Mouse (Mus musculus) kidney, adult 2 months (tissue): ENCODE measurements at regions not wholly inside any gene's neighbourhood (a gene's known extent, or its start where the extent isn't known, plus 50 kb on each side); places are given as distances from the start of the nearest gene placed in this dataset.
A peak's percentile ranks its signal among the peaks of the same experiment; 100 is the strongest.

Experiments used
- DNase-seq: peaks from one replicate; pipeline ENCODE4 v3.0.0; 2021
- H3K27ac ChIP-seq: fragments of 200-500 bp; 2 replicates; pipeline ENCODE4 v1.5.1; 2012; ENCODE audit warnings: low read depth, low read length, control low read depth, inconsistent platforms; ENCODE audit not compliant: insufficient read depth
- H3K27me3 ChIP-seq: fragments of 200-500 bp; replicated peaks from 2 replicates; pipeline ENCODE4 v1.6.1; 2012; ENCODE audit warnings: mild to moderate bottlenecking, moderate library complexity, low read length, inconsistent platforms; ENCODE audit not compliant: control insufficient read depth, insufficient read depth
- H3K36me3 ChIP-seq: fragments of 200-500 bp; 2 replicates; pipeline ENCODE4 v1.6.1; 2012; ENCODE audit warnings: mild to moderate bottlenecking, moderate library complexity, low read length, inconsistent platforms; ENCODE audit not compliant: control insufficient read depth, insufficient read depth
- H3K4me1 ChIP-seq: fragments of 200-500 bp; 2 replicates; pipeline ENCODE4 v1.6.1; 2011; ENCODE audit warnings: low read length; ENCODE audit not compliant: control insufficient read depth, insufficient read depth
- H3K4me3 ChIP-seq: fragments of 200-500 bp; 2 replicates; pipeline ENCODE4 v1.5.1; 2011; ENCODE audit warnings: mild to moderate bottlenecking, low read depth, low read length, control low read depth; ENCODE audit not compliant: insufficient read depth
- CTCF ChIP-seq: fragments of 200-500 bp; conservative IDR thresholded peaks from 2 replicates; pipeline ENCODE4 v1.5.1; 2011; ENCODE audit warnings: low read depth, mild to moderate bottlenecking, control low read depth, low read length, moderate library complexity, mixed read lengths; ENCODE audit not compliant: insufficient read depth, insufficient read length
- POLR2A ChIP-seq: fragments of 200-500 bp; IDR thresholded peaks from one replicate; pipeline ENCODE4 v1.6.1; 2011; ENCODE audit warnings: low read depth, low read length, control low read depth
- WGBS: fragments of 180-500 bp; shearing (Covaris S2); methylation state at CpG from one replicate; pipeline ENCODE4 v1.1.7; 2018; 5-methylcytosine and 5-hydroxymethylcytosine counted together

GRCm38 (mm10) chr15:87184248-87184647, 359.9 kb upstream of the Fam19a5 start:
- no peak overlapping the region for H3K4me3 ChIP-seq
- no peaks in the 10 kb centered on the region for H3K36me3 ChIP-seq
- TF ChIP-seq CTCF (no peak), POLR2A (no peak)
- H3K27ac ChIP-seq, result no peak overlapping the region
- H3K27me3 ChIP-seq, result no peaks in the 10 kb centered on the region
- WGBS, result 66% methylated on average over 7 of the region's 7 CpGs
- no peak for DNase-seq
- no peaks in the 10 kb centered on the region for H3K4me1 ChIP-seq

GRCm38 (mm10) chr15:87188816-87189455, 355.2 kb upstream of the Fam19a5 start:
- Histone ChIP-seq H3K4me3 (no peak overlapping the region), H3K36me3 (no peaks in the 10 kb centered on the region), H3K4me1 (no peaks in the 10 kb centered on the region), H3K27me3 (no peaks in the 10 kb centered on the region), H3K27ac (no peak overlapping the region)
- no peak for DNase-seq
- WGBS, result 83% methylated on average over 9 of the region's 9 CpGs
- TF ChIP-seq POLR2A, result no peak
- peak; percentile 49; the same call in 1 of the 2 replicates for TF ChIP-seq CTCF

- 72% methylated on average over 4 of the region's 4 CpGs for WGBS
- H3K4me1 ChIP-seq, result no peaks in the 10 kb centered on the region
- no peak for TF ChIP-seq POLR2A
- TF ChIP-seq CTCF, result 0 out of 2 replicates have a peak, but pooled peaks have one; percentile 17
- no peak for DNase-seq
- H3K27me3 ChIP-seq, result no peaks in the 10 kb centered on the region
- H3K4me3 ChIP-seq, result no peak overlapping the region
- no peaks in the 10 kb centered on the region for H3K36me3 ChIP-seq
- no peak overlapping the region for H3K27ac ChIP-seq
These were observed 352.2 kb upstream of the Fam19a5 start for GRCm38 (mm10) chr15:87191901-87192300.

GRCm38 (mm10) chr15:87196306-87196893, 347.7 kb upstream of the Fam19a5 start:
- H3K27me3 ChIP-seq, result no peaks in the 10 kb centered on the region
- 48% methylated on average over 6 of the region's 6 CpGs for WGBS
- H3K27ac ChIP-seq, result no peak overlapping the region
- no peaks in the 10 kb centered on the region for H3K4me1 ChIP-seq
- TF ChIP-seq POLR2A (no peak), CTCF (no peak)
- no peaks in the 10 kb centered on the region for H3K36me3 ChIP-seq
- no peak overlapping the region for H3K4me3 ChIP-seq
- DNase-seq, result no peak

GRCm38 (mm10) chr15:87199641-87200040, 344.5 kb upstream of the Fam19a5 start:
- Histone ChIP-seq H3K27ac (no peak overlapping the region), H3K36me3 (no peaks in the 10 kb centered on the region), H3K27me3 (no peaks in the 10 kb centered on the region), H3K4me1 (no peaks in the 10 kb centered on the region), H3K4me3 (no peak overlapping the region)
- 77% methylated on average over 8 of the region's 8 CpGs for WGBS
- TF ChIP-seq POLR2A (no peak), CTCF (no peak)
- DNase-seq, result no peak

GRCm38 (mm10) chr15:87200282-87201048, 343.6 kb upstream of the Fam19a5 start:
- no peaks in the 10 kb centered on the region for H3K4me1 ChIP-seq
- no peak overlapping the region for H3K27ac ChIP-seq
- TF ChIP-seq POLR2A, result no peak
- no peak for TF ChIP-seq CTCF
- no peak for DNase-seq
- H3K4me3 ChIP-seq, result no peak overlapping the region
- H3K36me3 ChIP-seq, result no peaks in the 10 kb centered on the region
- H3K27me3 ChIP-seq, result no peaks in the 10 kb centered on the region
- WGBS, result 62% methylated on average over 19 of the region's 19 CpGs

- TF ChIP-seq CTCF (no peak), POLR2A (no peak)
- H3K36me3 ChIP-seq, result no peaks in the 10 kb centered on the region
- H3K27ac ChIP-seq, result no peak overlapping the region
- H3K4me3 ChIP-seq, result no peak overlapping the region
- no peak for DNase-seq
- 69% methylated on average over 7 of the region's 7 CpGs for WGBS
- H3K27me3 ChIP-seq, result no peaks in the 10 kb centered on the region
- no peaks in the 10 kb centered on the region for H3K4me1 ChIP-seq
These were observed 343.0 kb upstream of the Fam19a5 start for GRCm38 (mm10) chr15:87201055-87201454.
